Mouse (Mus musculus) intestine, postnatal 0 days (tissue): Measurements from ENCODE around the gene Tmem240. TPM values are rescaled to one million over a fixed set of nuclear protein-coding genes. Genes with fewer than 3 reads are reported as not detected.
"Not testable (repeated sequence)": the region's sequence is repeated elsewhere in the genome, so short reads cannot be mapped to it uniquely, and the experiment has no call there.

Source experiments
- ATAC-seq: fragments of 200-750 bp; cut with Nextera tagmentation; 2 replicates; pipeline ENCODE4 v1.8.0; 2017; ENCODE audit warnings: mild to moderate bottlenecking, moderate TSS enrichment, moderate library complexity
- H3K27ac ChIP-seq: fragments of 300-500 bp; sonication (generic); 2 replicates; pipeline ENCODE4 v1.5.1; 2014; ENCODE audit warnings: mild to moderate bottlenecking, low read depth, low read length, moderate library complexity
- H3K27me3 ChIP-seq: fragments of 300-500 bp; sonication (generic); replicated peaks from 2 replicates; pipeline ENCODE4 v1.6.1; 2014; ENCODE audit warnings: low read length, mixed read lengths; ENCODE audit not compliant: control insufficient read depth, insufficient read depth
- H3K36me3 ChIP-seq: fragments of 300-500 bp; sonication (generic); 2 replicates; pipeline ENCODE4 v1.6.1; 2014; ENCODE audit warnings: mild to moderate bottlenecking, moderate library complexity; ENCODE audit not compliant: control insufficient read depth, insufficient read depth
- H3K4me1 ChIP-seq: fragments of 300-500 bp; sonication (generic); replicated peaks from 2 replicates; pipeline ENCODE4 v1.6.1; 2014; ENCODE audit warnings: antibody characterized with exemption, low read length, mixed read lengths; ENCODE audit not compliant: control insufficient read depth, insufficient read depth
- H3K4me2 ChIP-seq: fragments of 300-500 bp; sonication (generic); replicated peaks from 2 replicates; pipeline ENCODE4 v1.6.1; 2014; ENCODE audit warnings: low read depth, mild to moderate bottlenecking, moderate library complexity
- H3K4me3 ChIP-seq: fragments of 300-500 bp; sonication (generic); 2 replicates; pipeline ENCODE4 v1.5.1; 2014; ENCODE audit warnings: low read depth, low read length
- H3K9ac ChIP-seq: fragments of 300-500 bp; sonication (generic); 2 replicates; pipeline ENCODE4 v1.6.1; 2014; ENCODE audit warnings: mild to moderate bottlenecking, low read depth, low read length
- H3K9me3 ChIP-seq: fragments of 300-500 bp; sonication (generic); 2 replicates; pipeline ENCODE4 v1.6.1; 2016; ENCODE audit warnings: mixed run types; ENCODE audit not compliant: control insufficient read depth
- CTCF ChIP-seq: sonication (generic); IDR thresholded peaks from 2 replicates; pipeline ENCODE4 v1.5.1; 2016; ENCODE audit warnings: low read depth, mild to moderate bottlenecking, control low read depth, antibody characterized with exemption, moderate library complexity
- WGBS: fragments of 180-500 bp; shearing (Covaris S2); extraction: QIAGEN DNeasy Blood & Tissue Kit; methylation state at CpG from one replicate; pipeline ENCODE4 v1.1.7; 2014; 5-methylcytosine and 5-hydroxymethylcytosine counted together
- polyA plus RNA-seq: library from polyadenylated mRNA; unstranded; fragments of >200 nt; fragmentation: Nextera tagmentation; extraction: Ambion mirVana; gene quantifications from 2 replicates; pipeline ENCODE4 v1.2.1, GENCODE M21; 2015

The Tmem240 gene
- polyA plus RNA-seq, 1 experiment from 2014 or later, result 0.13 TPM

DNA sequence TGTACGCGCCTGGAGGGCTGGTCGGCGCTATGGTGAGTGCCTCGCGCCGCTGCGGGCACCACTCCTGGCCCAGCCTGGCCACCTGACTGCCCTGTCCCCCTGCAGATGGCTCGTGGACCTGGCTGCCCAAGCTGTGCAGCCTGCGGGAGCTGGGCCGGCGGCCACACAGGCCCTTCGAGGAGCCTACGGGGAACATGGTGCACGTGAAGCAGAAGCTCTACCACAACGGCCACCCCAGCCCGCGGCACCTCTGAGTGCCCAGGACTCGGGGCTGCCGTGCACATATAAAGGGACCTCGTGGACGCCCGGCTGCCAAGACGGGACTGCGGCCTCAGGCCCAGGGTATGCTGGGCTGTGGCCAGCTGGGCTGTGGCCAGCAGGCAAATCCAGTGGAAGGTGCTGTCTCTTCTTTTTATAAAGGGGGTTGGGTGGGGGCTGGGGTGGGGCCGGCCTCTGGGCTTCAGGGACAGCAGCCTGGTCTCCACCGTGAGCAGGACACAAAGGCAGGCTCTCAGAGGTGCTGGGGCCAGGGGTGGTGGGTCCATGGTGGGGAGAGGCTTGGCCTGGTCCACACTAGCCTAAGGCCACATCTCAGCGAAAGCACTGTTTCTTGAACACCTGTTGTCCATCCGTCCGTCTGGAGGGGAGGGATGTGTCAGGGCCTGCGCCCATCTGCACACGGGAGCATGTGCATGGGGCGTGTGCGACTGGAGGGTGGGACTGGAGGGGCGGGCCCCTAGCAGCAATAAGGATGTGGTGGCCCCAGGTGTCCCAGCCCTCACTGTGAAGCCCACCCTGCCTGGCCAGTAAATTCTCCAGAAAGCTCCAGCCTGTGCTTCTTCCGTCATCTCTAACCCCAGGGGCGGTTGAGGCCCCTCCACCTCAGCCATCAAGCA is 5.4 kb downstream of the Tmem240 start:
- H3K4me1 ChIP-seq, result no peaks in the 10 kb centered on the region
- WGBS, result 79% methylated on average over 37 of the region's 37 CpGs
- H3K36me3 ChIP-seq, result peaks cover 48% of the 10 kb centered on the region
- no peak overlapping the region for H3K9ac ChIP-seq
- no peak for TF ChIP-seq CTCF
- H3K27me3 ChIP-seq, result no peaks in the 10 kb centered on the region
- no peak for ATAC-seq
- no peak overlapping the region; the same call in 1 of the 2 replicates for H3K27ac ChIP-seq
- H3K4me3 ChIP-seq, result no peak overlapping the region
- no peak overlapping the region for H3K4me2 ChIP-seq
- no peaks in the 10 kb centered on the region for H3K9me3 ChIP-seq

DNA sequence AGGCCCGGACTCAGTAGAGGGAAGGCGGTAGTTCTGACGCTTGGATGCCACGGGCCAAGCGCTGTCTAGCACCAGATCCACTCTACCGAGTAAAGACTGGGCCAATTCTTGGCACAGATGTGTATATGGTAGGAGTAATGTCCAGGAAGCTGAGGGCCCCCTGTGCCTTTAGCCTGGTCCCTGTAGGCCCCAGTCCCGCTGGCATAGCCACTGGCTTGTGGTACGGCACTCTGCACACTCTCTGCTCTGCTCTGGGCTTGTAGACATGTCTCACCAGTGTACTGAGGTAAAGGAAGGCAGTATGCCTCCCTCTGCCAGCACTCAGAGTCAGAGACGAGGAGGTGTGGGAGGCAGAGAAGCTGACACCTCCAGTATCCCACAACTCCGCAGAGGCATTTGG is 6.1 kb downstream of the Tmem240 start:
- H3K9me3 ChIP-seq, H3K27me3 ChIP-seq, H3K27ac ChIP-seq, H3K4me3 ChIP-seq, H3K4me1 ChIP-seq, H3K9ac ChIP-seq, H3K4me2 ChIP-seq, ATAC-seq: not testable (repeated sequence)
- peaks cover 54% of the 10 kb centered on the region for H3K36me3 ChIP-seq
- WGBS, result 88% methylated on average over 10 of the region's 10 CpGs

DNA sequence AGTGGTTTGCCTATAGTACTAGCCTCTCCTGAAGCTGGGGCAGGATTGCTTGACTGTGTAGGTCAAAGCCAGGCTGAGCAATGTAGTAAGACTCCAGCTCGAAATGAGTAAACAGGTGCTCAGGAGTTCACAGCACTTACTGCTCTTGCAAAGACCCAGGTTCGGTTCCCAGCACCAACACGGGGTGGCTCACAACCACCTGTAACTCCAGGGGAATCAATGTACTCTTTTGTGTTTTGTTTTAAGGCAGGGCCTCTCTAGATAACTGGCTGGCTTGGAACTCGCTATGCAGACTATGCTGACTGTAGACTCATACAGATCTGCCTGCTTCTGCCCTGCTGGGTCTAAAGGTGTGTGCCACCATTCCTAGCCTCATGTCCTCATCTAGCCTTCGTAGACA is 8.1 kb downstream of the Tmem240 start:
- H3K9ac ChIP-seq, result no peak overlapping the region
- H3K4me2 ChIP-seq, result no peak overlapping the region
- no peak for ATAC-seq
- H3K27me3 ChIP-seq, result no peaks in the 10 kb centered on the region
- H3K36me3 ChIP-seq, result peaks cover 72% of the 10 kb centered on the region
- H3K4me3 ChIP-seq, result no peak overlapping the region
- no peaks in the 10 kb centered on the region for H3K9me3 ChIP-seq
- H3K27ac ChIP-seq, result no peak overlapping the region
- no peak for TF ChIP-seq CTCF
- no peaks in the 10 kb centered on the region for H3K4me1 ChIP-seq
- WGBS, result 86% methylated on average over 5 of the region's 5 CpGs

DNA sequence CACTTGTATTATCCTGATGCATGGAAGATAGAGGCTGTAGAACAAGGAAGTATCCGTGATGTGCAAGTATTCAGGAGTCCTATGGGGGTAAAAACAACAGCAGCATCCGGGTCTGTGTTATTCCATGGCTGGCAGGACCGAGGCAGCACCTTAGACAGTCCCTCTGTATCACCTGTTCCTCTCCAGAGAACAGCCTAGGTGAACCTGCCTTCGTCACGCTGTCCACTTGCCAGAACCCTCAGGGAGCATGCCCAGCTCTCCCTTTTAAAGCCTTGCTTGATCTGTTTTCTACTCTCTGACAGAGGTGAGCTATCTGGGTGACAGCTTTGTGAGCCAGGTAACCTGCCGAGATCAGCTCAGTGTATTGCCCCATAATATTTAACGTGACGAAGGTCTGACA is 9.9 kb downstream of the Tmem240 start:
- peaks cover 87% of the 10 kb centered on the region for H3K36me3 ChIP-seq
- no peak for ATAC-seq
- no peak for TF ChIP-seq CTCF

DNA sequence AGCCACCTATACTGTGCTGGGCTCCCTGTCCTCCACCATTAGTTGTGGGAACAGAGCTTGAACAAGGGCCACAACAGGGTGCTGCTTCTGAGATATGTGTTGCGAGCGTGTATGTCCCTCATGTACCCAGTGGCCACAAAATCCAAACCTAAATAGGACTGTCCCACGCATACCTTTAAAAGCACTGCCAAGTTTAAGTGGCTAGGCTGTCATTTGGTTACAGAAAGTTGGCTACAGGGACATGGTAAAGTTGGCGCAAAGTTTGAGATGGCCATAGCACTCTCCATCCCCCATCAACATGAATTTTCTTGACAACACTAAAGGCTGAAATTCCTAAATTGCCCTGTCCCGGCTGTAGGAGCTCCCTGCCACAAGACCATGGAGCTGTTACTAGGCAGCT is 10.5 kb downstream of the Tmem240 start:
- no peak for ATAC-seq
- 90% methylated on average over 5 of the region's 5 CpGs for WGBS
- H3K9ac ChIP-seq, result no peak overlapping the region
- TF ChIP-seq CTCF, result no peak
- peaks cover 89% of the 10 kb centered on the region for H3K36me3 ChIP-seq
- no peaks in the 10 kb centered on the region for H3K4me1 ChIP-seq
- no peaks in the 10 kb centered on the region for H3K27me3 ChIP-seq
- no peak overlapping the region for H3K4me3 ChIP-seq
- H3K4me2 ChIP-seq, result no peak overlapping the region
- no peak overlapping the region for H3K27ac ChIP-seq
- no peaks in the 10 kb centered on the region for H3K9me3 ChIP-seq

More for the DNA sequence above, 9.9 kb downstream of the Tmem240 start:
- Histone ChIP-seq H3K27me3 (no peaks in the 10 kb centered on the region), H3K4me2 (no peak overlapping the region), H3K9ac (no peak overlapping the region), H3K4me3 (no peak overlapping the region), H3K4me1 (no peaks in the 10 kb centered on the region), H3K9me3 (no peaks in the 10 kb centered on the region), H3K27ac (no peak overlapping the region)
- WGBS, result 90% methylated on average over 8 of the region's 8 CpGs

DNA sequence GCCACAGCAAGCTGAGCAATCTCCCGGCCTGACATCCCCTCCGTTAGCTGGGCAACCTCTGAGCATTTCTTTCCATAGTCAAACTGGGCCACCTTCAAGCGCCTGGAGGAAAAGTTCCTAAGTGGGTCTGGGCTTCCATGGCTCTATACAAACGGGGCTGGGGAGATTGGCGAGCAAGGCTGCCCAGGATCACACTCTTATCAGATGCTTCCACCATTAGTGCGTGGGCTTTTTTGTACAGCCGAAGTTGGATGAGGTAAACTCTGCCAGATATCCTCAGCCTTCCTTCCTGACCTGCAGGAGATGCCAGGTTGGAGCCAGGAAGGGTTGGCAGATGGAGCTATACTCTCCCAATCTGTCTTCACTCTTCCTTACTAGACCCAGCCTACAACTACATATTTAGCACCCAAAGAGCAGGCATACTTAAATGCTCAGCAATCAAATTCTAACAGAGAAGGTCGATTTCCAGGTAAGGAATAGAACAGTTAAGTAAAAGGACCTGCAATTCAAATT is 11.5 kb downstream of the Tmem240 start:
- WGBS, result 87% methylated on average over 8 of the region's 8 CpGs
- Histone ChIP-seq H3K9me3 (no peaks in the 10 kb centered on the region), H3K4me1 (no peaks in the 10 kb centered on the region), H3K4me3 (no peak overlapping the region), H3K27ac (no peak overlapping the region), H3K36me3 (peaks cover 90% of the 10 kb centered on the region), H3K9ac (no peak overlapping the region), H3K4me2 (no peak overlapping the region), H3K27me3 (no peaks in the 10 kb centered on the region)
- no peak for ATAC-seq
- no peak for TF ChIP-seq CTCF
